ENCODE assay signal across 12 mouse cellular contexts in genomic region chrX:48428241-48428640, GRCm38 (mm10). TPM values are rescaled to one million over a fixed set of nuclear protein-coding genes. Genes with fewer than 3 reads are reported as not detected.
DNase-seq lines count a peak whose midpoint lies in the region; ATAC-seq and TF ChIP-seq lines count a peak whose summit lies in the region.
"Had no signal": no experiment of that assay in that cellular context is flagged by ENCODE, and none has a peak within 500 bp of the region (broad histone marks: within the 10 kb centered on the region; RNA-seq: fewer than 3 reads in every experiment).

No protein-coding gene starts in this region.

- peak; percentile 27; the same call in 1 of the 2 replicates for TF ChIP-seq EP300 in lung, postnatal 0 days (IDR thresholded peaks at IDR 0.05)

- ATAC-seq in lung, postnatal 0 days: peak; percentile 42
- ATAC-seq: forebrain, embryonic 15.5 days had no signal

- in situ Hi-C loops in ES-E14 (cut with MboI; ENCODE audit: low sequenced_read_pairs in 2 of 2, unreplicated experiment in 2 of 2): no loop called here

- H3K9ac ChIP-seq in ES-E14 (ENCODE audit: insufficient read depth, low read depth, low read length, poor library complexity, severe bottlenecking): no peak overlapping the region
- H3K9ac ChIP-seq in lung, postnatal 0 days (replicated peaks; ENCODE audit: low read depth): no peak overlapping the region
- H3K9ac ChIP-seq: forebrain, embryonic 15.5 days; liver, embryonic 14.5 days had no signal

- H3K4me3 ChIP-seq in ES-E14 (ENCODE audit: insufficient read depth in 1 of 2, low read depth in 1 of 2, low read length in 2 of 2, poor library complexity in 1 of 2, severe bottlenecking in 1 of 2): no peak overlapping the region
- H3K4me3 ChIP-seq in lung, postnatal 0 days (ENCODE audit: low read depth, low read length): no peak overlapping the region
- H3K4me3 ChIP-seq in layer of hippocampus, adult 2 months: no peak overlapping the region
- H3K4me3 ChIP-seq: forebrain, embryonic 15.5 days; hindbrain, embryonic 10.5 days had no signal

- no peak for TF ChIP-seq CTCF in lung, postnatal 0 days (IDR thresholded peaks at IDR 0.05)
- no peak for TF ChIP-seq CTCF in layer of hippocampus, adult 2 months (conservative IDR thresholded peaks at IDR 0.05)

- no peaks in the 10 kb centered on the region for H3K27me3 ChIP-seq in lung, postnatal 0 days (replicated peaks; ENCODE audit: insufficient read depth, low read length)
- H3K27me3 ChIP-seq: forebrain, embryonic 15.5 days had no signal

- WGBS in lung, postnatal 0 days: 38% methylated on average over 6 of the region's 6 CpGs

- peak; percentile 49 to 61 for DNase-seq in heart, adult 9 months (ENCODE audit: low spot score in 2 of 2)
- DNase-seq in heart, adult 8-10 months (ENCODE audit: low spot score): no peak
- DNase-seq in ES-E14 (ENCODE audit: low read depth, low spot score): no peak
- peak; percentile 47 for DNase-seq in heart, postnatal 4 days
- DNase-seq in lung, postnatal 0 days (ENCODE audit: low spot score): peak; percentile 43
- no peak for DNase-seq in layer of hippocampus, adult 8-10 months (ENCODE audit: low spot score in 2 of 2)
- no peak for DNase-seq in layer of hippocampus, adult 2 months (ENCODE audit: low spot score in 2 of 2)
- no peak for DNase-seq in B cell, adult 2 months
- DNase-seq: cerebellum, adult 11-12 months had no signal

- no peak overlapping the region for H3K4me2 ChIP-seq in lung, postnatal 0 days (replicated peaks; ENCODE audit: low read depth, low read length)
- H3K4me2 ChIP-seq: forebrain, embryonic 15.5 days had no signal

- H3K9me3 ChIP-seq in ES-E14 (ENCODE audit: control insufficient read depth, insufficient read depth, low read depth, low read length): no peaks in the 10 kb centered on the region
- no peaks in the 10 kb centered on the region for H3K9me3 ChIP-seq in lung, postnatal 0 days (ENCODE audit: low read length)
- H3K9me3 ChIP-seq: forebrain, embryonic 15.5 days; hindbrain, embryonic 10.5 days had no signal

- H3K27ac ChIP-seq in ES-E14 (ENCODE audit: insufficient read depth, low read depth, low read length, poor library complexity, severe bottlenecking): peak overlapping the region; percentile 47; the same call in 1 of the 2 replicates
- 0 out of 2 replicates have a peak overlapping the region, but pooled peaks have one; percentile 47 for H3K27ac ChIP-seq in lung, postnatal 0 days (ENCODE audit: low read length)
- H3K27ac ChIP-seq in layer of hippocampus, adult 2 months: no peak overlapping the region
- H3K27ac ChIP-seq: forebrain, embryonic 15.5 days; hindbrain, embryonic 10.5 days; liver, embryonic 14.5 days had no signal

- H3K36me3 ChIP-seq in ES-E14 (ENCODE audit: control insufficient read depth, insufficient read depth, low read length, poor library complexity, severe bottlenecking): no peaks in the 10 kb centered on the region
- no peaks in the 10 kb centered on the region for H3K36me3 ChIP-seq in lung, postnatal 0 days (ENCODE audit: insufficient read depth, low read length)
- H3K36me3 ChIP-seq: forebrain, embryonic 15.5 days; hindbrain, embryonic 10.5 days had no signal

- peaks cover 0 to 11% of the 10 kb centered on the region in 2 experiments; a peak in 2 of 4 replicates for H3K4me1 ChIP-seq in ES-E14 (ENCODE audit: control insufficient read depth in 2 of 2, insufficient read depth in 2 of 2, low read length in 2 of 2, poor library complexity in 1 of 2)
- H3K4me1 ChIP-seq in lung, postnatal 0 days (ENCODE audit: insufficient read depth, low read depth, low read length): no peaks in the 10 kb centered on the region
- H3K4me1 ChIP-seq: forebrain, embryonic 15.5 days had no signal

TF ChIP-seq in ES-E14, 5 proteins besides CTCF, POLR2A, EP300 and RAD21:
- TF ChIP-seq ZC3H11A (IDR thresholded peaks at IDR 0.05; ENCODE audit: borderline replicate concordance, low read depth, low read length): no peak
- TF ChIP-seq CHD2 (IDR thresholded peaks at IDR 0.05; ENCODE audit: low read depth, low read length): no peak
- no peak for TF ChIP-seq MAFK (IDR thresholded peaks at IDR 0.05; ENCODE audit: insufficient read depth, low read depth, low read length)
- no peak for TF ChIP-seq HCFC1 (IDR thresholded peaks at IDR 0.05; ENCODE audit: borderline replicate concordance, insufficient read depth, low read length)
- peak; percentile 65 for TF ChIP-seq ZNF384 (IDR thresholded peaks at IDR 0.05; ENCODE audit: low read depth, low read length)

RNA-seq across cellular contexts. Expression of gene Elf4, which starts 34.7 kb away (rescaled TPM):
- total RNA-seq in heart, adult 8-10 months (2022): 1 to 10 TPM; 3.4 to 6.1 (median 4.2) TPM
- 1.9 and 2.7 TPM in 2 replicates for total RNA-seq in ES-E14 (2012; rRNA removed)
- total RNA-seq in heart, postnatal 4 days (2021): 10 to 100 TPM; 25.7 to 32.4 TPM
- polyA plus RNA-seq in lung, postnatal 0 days (2015; fragmentation: Nextera tagmentation; extraction: Ambion mirVana): 3.5 and 3.8 TPM in 2 replicates
- total RNA-seq in layer of hippocampus, adult 8-10 months (2022): 1 to 10 TPM; 1.0 to 3.1 (median 1.9) TPM
- under 1 TPM; 0.61 to 0.84 TPM for total RNA-seq in layer of hippocampus, adult 2 months (2021)

Comparison
In these comparisons a context has a peak if more than half of its experiments do, and no peak if none do; other contexts are left out.
1. DNase-seq: peak in heart, adult 9 months (2 of 2), heart, postnatal 4 days (single experiment) and lung, postnatal 0 days (single experiment); none in heart, adult 8-10 months (single experiment), ES-E14 (single experiment), layer of hippocampus, adult 8-10 months (0 of 2), layer of hippocampus, adult 2 months (0 of 2) and B cell, adult 2 months (0 of 2).